Mouse (Mus musculus): ENCODE measurements around the gene Lmntd1.

Lmntd1 gene

DNA sequence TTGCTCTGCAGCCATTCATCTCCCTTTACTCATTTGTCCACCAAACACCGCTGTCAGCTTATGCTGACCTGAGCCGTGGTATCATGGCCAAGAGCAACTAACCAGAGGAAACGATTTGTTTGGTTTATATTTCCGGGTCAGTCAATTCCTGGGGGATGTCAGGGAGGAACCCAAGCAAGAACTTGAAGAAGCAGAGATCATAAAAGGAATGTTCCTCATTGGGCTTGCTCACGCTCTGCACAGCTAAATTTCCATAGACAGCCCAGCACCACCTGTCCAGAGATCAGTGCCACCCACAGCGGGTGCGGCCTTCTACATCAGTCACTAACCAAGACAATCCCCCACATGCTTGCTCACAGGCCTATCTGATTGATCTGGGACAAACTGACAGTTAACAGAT is at the start of gene Lmntd1:
Lmntd1 (minus strand) TSS at position 101 of the 400 bp plus-strand sequence.
- no peak for DNase-seq (ENCODE audit: extremely low spot score)

DNA sequence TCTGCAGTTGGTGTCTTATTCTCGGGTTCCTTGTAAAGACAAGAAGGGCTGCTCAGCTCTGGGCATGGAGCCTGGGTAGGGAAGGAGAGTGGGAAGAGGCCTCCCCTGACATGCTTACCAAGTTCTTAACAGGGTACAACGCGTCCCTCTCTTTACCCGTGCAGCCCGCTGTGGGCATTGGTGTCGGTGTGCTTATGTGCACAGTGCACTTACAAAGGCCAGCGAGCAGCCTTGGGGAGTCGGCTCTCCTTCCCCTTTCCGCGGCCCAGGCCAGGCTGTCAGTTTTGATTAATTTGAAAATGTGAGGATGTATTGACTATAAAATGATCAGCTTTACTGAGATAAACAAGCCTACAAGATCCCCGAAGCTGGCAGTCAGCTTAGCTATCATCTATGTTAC is 46.8 kb upstream of the Lmntd1 start:
- DNase-seq (ENCODE audit: extremely low spot score): no peak

DNA sequence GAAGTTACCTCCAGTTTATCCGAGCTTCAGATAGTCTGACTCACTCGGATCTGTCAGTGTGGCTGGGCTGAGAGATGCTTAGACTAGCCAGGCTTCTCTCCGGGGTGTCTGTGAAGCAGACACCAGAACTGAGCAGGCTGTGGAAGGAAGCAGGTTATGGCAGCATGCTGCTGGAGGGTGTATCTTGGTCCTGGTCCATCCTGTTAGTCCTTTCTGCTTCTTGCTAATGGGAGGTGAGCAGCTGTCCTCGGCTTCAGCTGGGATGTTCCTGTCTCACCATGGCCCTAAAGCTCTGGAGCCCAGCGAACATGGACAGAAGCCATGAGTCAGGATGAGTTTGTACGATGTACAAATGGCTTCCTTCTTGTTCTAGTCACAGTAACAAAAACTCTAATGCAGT is 45.0 kb upstream of the Lmntd1 start:
- no peak for DNase-seq (ENCODE audit: extremely low spot score)

GRCm38 (mm10) chr6:145656740-145657591 is 42.8 kb upstream of the Lmntd1 start:
- DNase-seq (ENCODE audit: extremely low spot score): no peak

GRCm38 (mm10) chr6:145655678-145656077 is 41.6 kb upstream of the Lmntd1 start:
- DNase-seq (ENCODE audit: extremely low spot score): no peak

DNA sequence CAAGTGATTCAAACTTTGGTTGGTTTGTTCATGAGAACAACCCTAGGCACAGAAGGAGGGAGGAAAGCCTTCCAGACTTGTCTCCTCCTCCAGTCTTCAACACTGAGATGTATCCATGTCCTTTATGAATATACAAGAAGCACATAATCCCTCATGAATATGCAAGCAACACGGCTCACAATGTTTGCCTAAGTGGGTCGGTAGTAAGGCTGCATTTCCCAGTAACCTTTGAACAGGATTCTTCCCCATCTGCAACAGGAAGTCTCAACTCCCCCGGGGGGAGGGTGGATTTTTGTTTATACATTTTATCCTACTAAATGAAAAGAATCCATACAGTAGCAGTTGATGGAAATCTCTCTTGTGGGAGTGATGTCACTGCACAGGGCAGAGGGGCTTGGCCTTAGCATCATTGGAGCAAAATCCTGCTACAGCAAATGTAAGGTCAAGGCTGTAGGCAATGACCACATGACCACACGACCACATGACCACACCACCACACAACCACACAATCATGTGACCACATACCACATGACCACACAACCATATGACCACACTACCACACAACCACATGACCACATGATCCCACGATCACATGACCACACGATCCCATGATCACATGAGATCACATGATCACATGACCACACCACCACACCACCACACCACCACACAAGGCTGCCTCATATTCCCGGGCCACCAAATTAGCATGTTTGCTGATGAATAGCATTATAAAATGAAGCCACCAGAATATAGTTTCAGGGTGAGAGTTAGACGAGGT is 40.1 kb upstream of the Lmntd1 start:
- no peak for DNase-seq (ENCODE audit: extremely low spot score)

- no peak for DNase-seq (ENCODE audit: extremely low spot score)
Measured at GRCm38 (mm10) chr6:145653626-145654025, 39.5 kb upstream of the Lmntd1 start.

DNA sequence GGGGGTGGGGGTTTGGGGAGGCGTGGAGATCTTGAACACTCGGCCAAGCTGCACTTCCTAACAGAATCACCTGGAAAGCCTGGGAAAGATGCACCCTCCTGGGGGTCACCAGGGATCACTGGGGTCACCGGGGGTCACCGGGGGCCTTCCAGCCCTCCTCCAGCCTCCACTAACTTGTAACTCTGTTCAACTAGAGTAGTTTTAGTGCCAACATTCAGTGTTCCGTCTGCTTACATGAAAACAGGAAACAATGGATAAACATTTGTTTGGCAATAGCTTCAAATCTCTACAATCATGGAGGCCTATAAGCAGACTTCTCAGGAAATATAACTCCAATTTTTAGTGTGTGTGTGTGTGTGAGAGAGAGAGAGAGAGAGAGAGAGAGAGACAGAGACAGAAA is 38.9 kb upstream of the Lmntd1 start:
- DNase-seq (ENCODE audit: extremely low spot score): no peak

GRCm38 (mm10) chr6:145651976-145652375 is 37.9 kb upstream of the Lmntd1 start:
- DNase-seq (ENCODE audit: extremely low spot score): no peak

DNA sequence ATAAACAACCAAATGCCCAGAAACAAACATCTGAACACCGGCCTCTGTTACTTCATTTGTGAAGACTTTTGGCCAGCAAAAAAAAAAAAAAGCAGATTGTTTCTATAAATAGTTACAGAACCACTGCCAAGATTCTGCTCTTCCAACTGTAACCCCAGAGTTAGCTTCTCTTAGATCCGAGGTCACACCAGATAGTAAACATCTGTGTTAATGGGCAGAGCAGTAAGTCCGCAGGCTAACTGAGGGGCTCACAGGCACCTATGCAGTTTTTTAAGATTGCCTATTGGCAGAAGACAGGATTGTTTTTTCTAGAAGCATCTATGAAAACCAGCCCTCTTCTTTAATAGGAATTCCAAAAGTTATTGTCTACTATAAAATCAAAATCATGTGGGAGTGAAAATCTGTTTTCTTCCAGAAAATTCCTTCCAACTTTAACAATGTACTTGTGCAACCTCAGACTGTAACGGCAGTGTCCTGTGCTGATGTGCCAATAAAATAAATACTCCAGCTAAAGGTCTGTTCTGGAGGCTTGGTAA is 26.9 kb upstream of the Lmntd1 start:
- DNase-seq (ENCODE audit: extremely low spot score): no peak

GRCm38 (mm10) chr6:145638248-145638647 is 24.1 kb upstream of the Lmntd1 start:
- DNase-seq (ENCODE audit: extremely low spot score): no peak

DNA sequence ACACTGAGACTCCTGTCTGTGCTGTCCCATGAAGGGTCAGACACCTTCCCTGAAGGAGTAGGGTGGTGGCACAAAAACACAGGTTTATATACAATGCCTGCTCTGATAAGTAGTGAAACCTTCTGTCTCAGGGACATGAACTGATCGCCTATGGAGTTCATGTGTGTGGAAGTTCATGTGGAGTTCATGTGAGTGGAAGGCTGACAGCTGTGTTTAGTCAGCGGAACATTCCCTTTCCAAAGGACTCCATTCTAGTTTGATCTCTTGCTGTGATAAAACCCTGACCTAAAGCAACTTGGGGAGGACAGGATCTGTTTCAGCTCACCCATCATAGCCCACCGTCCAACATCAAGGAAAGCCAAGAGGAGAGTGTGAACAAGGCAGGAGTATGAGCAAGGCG is 22.6 kb upstream of the Lmntd1 start:
- no peak for DNase-seq (ENCODE audit: extremely low spot score)

DNA sequence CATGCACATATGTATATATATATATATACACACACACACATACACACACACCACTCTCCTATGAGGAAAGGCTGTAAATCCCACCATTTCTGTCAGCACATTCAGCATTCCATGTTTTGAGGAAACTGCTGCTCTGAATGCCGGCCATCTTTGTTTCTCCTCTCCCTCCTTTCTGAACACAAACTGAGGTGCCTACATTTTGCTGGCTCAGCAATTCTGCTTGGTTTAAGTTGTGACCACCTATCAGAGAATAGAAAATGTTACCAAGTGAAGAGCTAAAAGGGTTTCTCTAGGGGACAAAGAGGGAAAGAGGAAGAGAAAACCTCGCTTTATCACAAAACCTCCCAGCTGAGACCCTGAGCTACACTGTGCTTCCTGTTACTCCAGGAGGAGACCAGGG is 20.3 kb upstream of the Lmntd1 start:
- DNase-seq (ENCODE audit: extremely low spot score): no peak

GRCm38 (mm10) chr6:145630269-145630668 is 16.1 kb upstream of the Lmntd1 start:
- no peak for DNase-seq (ENCODE audit: extremely low spot score)

GRCm38 (mm10) chr6:145623141-145623540 is 9.0 kb upstream of the Lmntd1 start:
- no peak for DNase-seq (ENCODE audit: extremely low spot score)

- no peak for DNase-seq (ENCODE audit: extremely low spot score)
Measured at GRCm38 (mm10) chr6:145616402-145617229, 2.5 kb upstream of the Lmntd1 start.

GRCm38 (mm10) chr6:145615666-145616210 is 1.6 kb upstream of the Lmntd1 start, which contains the start of gene Tuba3b:
Gene Tuba3b (plus strand): TSS chr6:145615757.
- no peak for DNase-seq (ENCODE audit: extremely low spot score)

DNA sequence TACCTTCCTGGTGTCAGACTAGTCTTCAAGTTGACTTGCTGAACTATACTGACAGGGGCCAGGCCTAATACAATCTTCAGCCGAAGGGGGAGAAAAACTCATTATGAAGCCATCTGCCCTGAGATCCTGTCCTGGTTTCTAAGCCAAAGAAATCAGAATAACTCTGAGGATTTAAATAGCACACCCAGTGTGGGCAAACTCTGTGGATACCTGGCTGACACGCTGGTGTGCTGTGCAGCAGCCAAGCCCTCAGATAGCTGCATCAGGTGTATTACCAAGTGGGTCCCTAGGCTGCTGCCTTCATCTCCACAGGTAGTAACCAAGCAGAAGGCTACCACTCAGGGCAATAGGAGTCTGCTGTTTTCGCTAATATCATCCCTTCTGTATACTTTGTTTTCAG is 1.5 kb downstream of the Lmntd1 start:
- DNase-seq (ENCODE audit: extremely low spot score): no peak

GRCm38 (mm10) chr6:145610901-145611300 is 3.2 kb downstream of the Lmntd1 start:
- DNase-seq (ENCODE audit: extremely low spot score): no peak

GRCm38 (mm10) chr6:145608693-145609092 is 5.4 kb downstream of the Lmntd1 start:
- DNase-seq (ENCODE audit: extremely low spot score): no peak

- no peak for DNase-seq (ENCODE audit: extremely low spot score)
Measured at GRCm38 (mm10) chr6:145607746-145608145, 6.4 kb downstream of the Lmntd1 start.

Data from embryo, embryonic 9.5 days (tissue).